Mouse (Mus musculus): ENCODE data around the gene Mcm6.

DNA sequence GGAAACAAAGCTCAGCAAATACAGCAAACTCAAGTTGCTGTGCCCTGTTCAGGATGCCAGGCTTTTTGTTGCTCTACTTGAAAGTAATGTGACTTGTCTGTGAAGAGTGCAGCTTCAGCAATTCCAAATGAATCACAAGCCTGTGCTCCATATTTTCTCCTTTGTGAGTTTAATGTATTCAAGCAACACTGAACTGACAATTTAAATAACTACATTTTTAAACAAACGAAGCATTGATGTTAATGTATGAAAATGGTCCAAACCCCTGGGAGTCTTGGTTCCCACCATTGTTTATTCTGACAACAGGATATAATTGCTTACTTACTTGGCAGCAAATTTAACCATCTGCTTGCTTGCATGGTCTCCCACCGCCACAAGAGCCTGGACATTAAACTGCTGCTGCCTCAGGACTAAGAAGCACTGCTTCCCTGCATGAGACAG lies 45.6 kb upstream of the Mcm6 start:
- TF ChIP-seq CTCF (IDR thresholded peaks at IDR 0.05) (no peak), EP300 (IDR thresholded peaks at IDR 0.05; ENCODE audit: insufficient read depth, low read depth, low read length) (no peak), POLR2A (IDR thresholded peaks at IDR 0.05; ENCODE audit: insufficient read depth, low read depth, low read length) (no peak)
